In genomic region chr6:49267686-49268085, GRCm38 (mm10) we compare ENCODE assay signal across 30 mouse cellular contexts. TPM values are rescaled to one million over a fixed set of nuclear protein-coding genes. Genes with fewer than 3 reads are reported as not detected.
DNase-seq lines count a peak whose midpoint lies in the region; ATAC-seq lines count a peak whose summit lies in the region.
"Had no signal": no experiment of that assay in that cellular context is flagged by ENCODE, and none has a peak within 500 bp of the region (broad histone marks: within the 10 kb centered on the region; RNA-seq: fewer than 3 reads in every experiment).

No protein-coding gene starts in this region.

- no peak overlapping the region for H3K4me2 ChIP-seq in kidney, embryonic 15.5 days
- H3K4me2 ChIP-seq: embryonic facial prominence, embryonic 13.5 days; forebrain, embryonic 12.5 days; heart, embryonic 11.5 days; hindbrain, embryonic 13.5 days had no signal

- H3K9ac ChIP-seq in kidney, embryonic 15.5 days, result no peak overlapping the region
- H3K9ac ChIP-seq: embryonic facial prominence, embryonic 13.5 days; forebrain, embryonic 12.5 days; hindbrain, embryonic 13.5 days had no signal

- WGBS in limb, embryonic 10.5 days, result 66% methylated on average over 4 of the region's 4 CpGs
- WGBS in kidney, embryonic 15.5 days, result 62% methylated on average over 4 of the region's 4 CpGs

- no peaks in the 10 kb centered on the region for H3K9me3 ChIP-seq in limb, embryonic 10.5 days (replicated peaks)
- H3K9me3 ChIP-seq in kidney, embryonic 15.5 days (replicated peaks), result no peaks in the 10 kb centered on the region
- H3K9me3 ChIP-seq: embryonic facial prominence, embryonic 10.5 days; embryonic facial prominence, embryonic 13.5 days; forebrain, embryonic 12.5 days; hindbrain, embryonic 10.5 days; hindbrain, embryonic 13.5 days had no signal

- no peaks in the 10 kb centered on the region for H3K27me3 ChIP-seq in limb, embryonic 10.5 days (ENCODE audit: low read depth, poor library complexity, severe bottlenecking)
- no peaks in the 10 kb centered on the region for H3K27me3 ChIP-seq in kidney, embryonic 15.5 days
- H3K27me3 ChIP-seq: CH12.LX; embryonic facial prominence, embryonic 13.5 days; forebrain, embryonic 12.5 days; hindbrain, embryonic 13.5 days had no signal

- no peaks in the 10 kb centered on the region for H3K36me3 ChIP-seq in limb, embryonic 10.5 days
- no peaks in the 10 kb centered on the region for H3K36me3 ChIP-seq in kidney, embryonic 15.5 days
- H3K36me3 ChIP-seq: embryonic facial prominence, embryonic 10.5 days; embryonic facial prominence, embryonic 13.5 days; forebrain, embryonic 12.5 days; hindbrain, embryonic 10.5 days; hindbrain, embryonic 13.5 days had no signal

- no peak for ATAC-seq in kidney, embryonic 15.5 days (replicated peaks; ENCODE audit: low FRiP score)
- ATAC-seq: forebrain, embryonic 16.5 days; hindbrain, embryonic 16.5 days; intestine, postnatal 0 days had no signal

- no peaks in the 10 kb centered on the region for H3K4me1 ChIP-seq in limb, embryonic 10.5 days
- no peaks in the 10 kb centered on the region for H3K4me1 ChIP-seq in kidney, embryonic 15.5 days
- H3K4me1 ChIP-seq: embryonic facial prominence, embryonic 10.5 days; embryonic facial prominence, embryonic 13.5 days; forebrain, embryonic 12.5 days; hindbrain, embryonic 10.5 days; hindbrain, embryonic 13.5 days had no signal

- H3K4me3 ChIP-seq in limb, embryonic 10.5 days, result no peak overlapping the region
- no peak overlapping the region for H3K4me3 ChIP-seq in kidney, embryonic 15.5 days (replicated peaks)
- H3K4me3 ChIP-seq: embryonic facial prominence, embryonic 10.5 days; embryonic facial prominence, embryonic 13.5 days; erythroblast, embryonic 14.5 days; forebrain, embryonic 12.5 days; hindbrain, embryonic 10.5 days; hindbrain, embryonic 13.5 days had no signal

- intact Hi-C loops in heart, postnatal 10 days (cut with DNase I), result loop anchor here (2.0 kb wide), 2 partner anchors 51 to 99 kb away; partner anchors contain the start of genes Ccdc126 and Fam221a

- peak; percentile 58 for DNase-seq in heart, adult 11 months
- no peak for DNase-seq in heart, postnatal 10 days
- DNase-seq in R1 (ENCODE audit: low read depth, low spot score), result peak; percentile 90
- peak; percentile 9 for DNase-seq in limb, embryonic 10.5 days (ENCODE audit: low spot score)
- DNase-seq in lung, postnatal 25 days (ENCODE audit: low spot score), result no peak
- DNase-seq: adrenal gland, adult 2 months; adrenal gland, postnatal 14 days; B cell, adult 2 months; cerebellum, adult 11 months; cerebellum, adult 2 months; cerebellum, adult 9-11 months; cerebellum, postnatal 36 days; embryo, embryonic 11 days; gastrocnemius, postnatal 10 days; gastrocnemius, postnatal 36 days; heart, postnatal 36 days had no signal

- no peak overlapping the region for H3K27ac ChIP-seq in limb, embryonic 10.5 days
- no peak overlapping the region for H3K27ac ChIP-seq in kidney, embryonic 15.5 days
- H3K27ac ChIP-seq: embryonic facial prominence, embryonic 10.5 days; embryonic facial prominence, embryonic 13.5 days; forebrain, embryonic 12.5 days; hindbrain, embryonic 10.5 days; hindbrain, embryonic 13.5 days had no signal

RNA-seq across cellular contexts. Expression of gene Tra2a, which starts 3.9 kb away (rescaled TPM):
- 10 to 100 TPM; 28.1 to 36.9 TPM for total RNA-seq in heart, postnatal 10 days (2021)
- 126 and 128 TPM in 2 replicates for polyA plus RNA-seq in limb, embryonic 10.5 days (2016; fragmentation: Nextera tagmentation; extraction: Ambion mirVana)
- 122 and 130 TPM in 2 replicates for polyA plus RNA-seq in kidney, embryonic 15.5 days (2015; fragmentation: Nextera tagmentation; extraction: Ambion mirVana)

RNA-seq across cellular contexts. Expression of gene Ccdc126, which starts 51.4 kb away (rescaled TPM):
- 1 to 10 TPM; 4.4 to 5.4 TPM for total RNA-seq in heart, postnatal 10 days (2021)
- 4.3 and 5.2 TPM in 2 replicates for polyA plus RNA-seq in limb, embryonic 10.5 days (2016; fragmentation: Nextera tagmentation; extraction: Ambion mirVana)
- polyA plus RNA-seq in kidney, embryonic 15.5 days (2015; fragmentation: Nextera tagmentation; extraction: Ambion mirVana), result 11.4 and 12.8 TPM in 2 replicates
- polyA plus RNA-seq: erythroblast, embryonic 14.5 days had no signal

RNA-seq across cellular contexts. Expression of gene Igf2bp3, which starts 52.9 kb away (rescaled TPM):
- 1 to 10 TPM; 4.3 to 4.5 TPM for total RNA-seq in heart, postnatal 10 days (2021)
- polyA plus RNA-seq in limb, embryonic 10.5 days (2016; fragmentation: Nextera tagmentation; extraction: Ambion mirVana), result 148 and 149 TPM in 2 replicates
- polyA plus RNA-seq in kidney, embryonic 15.5 days (2015; fragmentation: Nextera tagmentation; extraction: Ambion mirVana), result 46.2 and 49.7 TPM in 2 replicates
- total RNA-seq: heart, adult 8-10 months had no signal
- polyA plus RNA-seq: cortical plate, adult 2 months had no signal

Comparison
In these comparisons a context has a peak if more than half of its experiments do, and no peak if none do; other contexts are left out.
1. DNase-seq: peak in heart, adult 11 months (single experiment), R1 (single experiment) and limb, embryonic 10.5 days (single experiment); none in heart, postnatal 10 days (0 of 2) and lung, postnatal 25 days (single experiment).